Mouse (Mus musculus) right cerebral cortex, postnatal 25 days (tissue): Measurements from ENCODE around the gene Muc4.

ENCODE experiments used
- DNase-seq: peaks from one replicate; pipeline ENCODE4 v3.0.0; 2022

Gene Muc4

GRCm38 (mm10) chr16:32728240-32728639, 7.4 kb upstream of the Muc4 start:
- no peak for DNase-seq

- no peak for DNase-seq
These were observed 7.0 kb upstream of the Muc4 start for GRCm38 (mm10) chr16:32728730-32729129.

- no peak for DNase-seq
These were observed 2.5 kb upstream of the Muc4 start for GRCm38 (mm10) chr16:32733213-32733612.

- no peak for DNase-seq
These were observed 336 bp downstream of the Muc4 start for GRCm38 (mm10) chr16:32736022-32736421.

- no peak for DNase-seq
These were observed 4.4 kb downstream of the Muc4 start for GRCm38 (mm10) chr16:32740003-32740663.

GRCm38 (mm10) chr16:32741366-32741765, 5.7 kb downstream of the Muc4 start:
- DNase-seq, result no peak

GRCm38 (mm10) chr16:32742712-32743111, 7.0 kb downstream of the Muc4 start:
- DNase-seq, result no peak

GRCm38 (mm10) chr16:32745852-32746251, 10.2 kb downstream of the Muc4 start:
- DNase-seq, result no peak

- DNase-seq, result no peak
These were observed 14.8 kb downstream of the Muc4 start for GRCm38 (mm10) chr16:32750242-32751127.

GRCm38 (mm10) chr16:32764550-32764949, 28.9 kb downstream of the Muc4 start:
- no peak for DNase-seq

- DNase-seq, result no peak
These were observed 29.3 kb downstream of the Muc4 start for GRCm38 (mm10) chr16:32764961-32765360.

- no peak for DNase-seq
These were observed 31.2 kb downstream of the Muc4 start for GRCm38 (mm10) chr16:32766904-32767303.

GRCm38 (mm10) chr16:32776676-32777075, 41.0 kb downstream of the Muc4 start:
- no peak for DNase-seq

- no peak for DNase-seq
These were observed 43.3 kb downstream of the Muc4 start for GRCm38 (mm10) chr16:32778956-32779355.

GRCm38 (mm10) chr16:32783324-32784062, 47.8 kb downstream of the Muc4 start:
- no peak for DNase-seq

GRCm38 (mm10) chr16:32784840-32785239, 49.2 kb downstream of the Muc4 start:
- peak; percentile 47 for DNase-seq

GRCm38 (mm10) chr16:32790056-32790455, 54.4 kb downstream of the Muc4 start:
- no peak for DNase-seq

- no peak for DNase-seq
These were observed 59.5 kb downstream of the Muc4 start for GRCm38 (mm10) chr16:32795177-32795576.

- no peak for DNase-seq
These were observed 61.2 kb downstream of the Muc4 start for GRCm38 (mm10) chr16:32796676-32797425.

GRCm38 (mm10) chr16:32797426-32797689, 61.7 kb downstream of the Muc4 start, which contains the start of gene Muc20:
Gene Muc20 (minus strand): TSS chr16:32797435.
- no peak for DNase-seq

- peak; percentile 23 for DNase-seq
These were observed 67.7 kb downstream of the Muc4 start for GRCm38 (mm10) chr16:32803252-32803853.

- no peak for DNase-seq
These were observed 68.2 kb downstream of the Muc4 start for GRCm38 (mm10) chr16:32803901-32804300.

GRCm38 (mm10) chr16:32805151-32805550, 69.5 kb downstream of the Muc4 start:
- no peak for DNase-seq
